Mouse (Mus musculus) yolk sac, embryonic 10.5 days (tissue): ENCODE data around the gene Rtn4rl1.

Source experiments
- DNase-seq: peaks from one replicate; pipeline ENCODE4 v3.0.0-alpha.2; 2017; ENCODE audit warnings: low spot score

Rtn4rl1 gene

GRCm38 (mm10) chr11:75213372-75214080 is 19.9 kb downstream of the Rtn4rl1 start:
- DNase-seq: peak; percentile 82

- no peak for DNase-seq
Observed at GRCm38 (mm10) chr11:75214081-75214950, 20.7 kb downstream of the Rtn4rl1 start.

DNA sequence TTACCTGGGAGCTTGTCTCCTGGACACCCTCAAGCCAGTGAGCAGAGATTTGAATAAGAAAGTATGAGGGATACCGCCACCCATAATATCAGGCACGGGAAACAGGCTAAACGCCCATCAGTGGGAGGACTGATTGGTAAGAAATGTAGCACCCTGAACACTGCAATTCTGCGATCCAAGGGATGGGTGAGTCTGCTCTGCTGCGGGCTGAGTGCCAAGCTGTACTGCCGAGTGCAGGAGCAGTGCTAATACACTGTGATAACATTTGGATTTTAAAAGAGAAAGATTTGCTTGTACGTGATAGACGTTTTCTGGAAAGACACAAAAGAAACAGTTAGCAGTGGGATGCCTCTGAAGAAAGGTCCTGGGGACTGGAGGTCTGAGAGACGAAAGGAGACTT is 26.5 kb downstream of the Rtn4rl1 start:
- no peak for DNase-seq

GRCm38 (mm10) chr11:75220517-75221145 is 27.0 kb downstream of the Rtn4rl1 start:
- DNase-seq: peak; percentile 38

DNA sequence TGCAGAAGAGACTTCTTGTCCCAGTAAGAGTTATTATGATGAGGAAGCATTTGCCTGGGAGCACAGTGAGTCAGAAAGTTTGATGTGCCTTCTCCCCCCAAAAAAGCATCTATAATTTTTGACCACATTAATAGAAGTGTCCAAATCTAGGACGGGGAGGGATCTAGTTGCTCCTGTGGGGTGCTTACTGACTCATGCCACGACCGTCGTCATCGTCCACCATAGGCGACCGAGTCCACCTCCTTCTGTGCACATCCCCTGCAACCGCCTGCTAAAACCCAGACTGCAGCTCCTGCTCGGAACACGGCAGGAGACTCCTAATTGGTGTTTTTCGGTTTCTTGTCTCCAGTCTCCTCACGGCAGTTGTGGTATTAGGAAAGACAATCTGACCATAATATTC is 30.5 kb downstream of the Rtn4rl1 start:
- no peak for DNase-seq

- DNase-seq: no peak
Observed at GRCm38 (mm10) chr11:75224835-75225234, 31.3 kb downstream of the Rtn4rl1 start.

GRCm38 (mm10) chr11:75227632-75228031 is 34.0 kb downstream of the Rtn4rl1 start:
- DNase-seq: no peak

- DNase-seq: no peak
Observed at GRCm38 (mm10) chr11:75229289-75229688, 35.7 kb downstream of the Rtn4rl1 start.

DNA sequence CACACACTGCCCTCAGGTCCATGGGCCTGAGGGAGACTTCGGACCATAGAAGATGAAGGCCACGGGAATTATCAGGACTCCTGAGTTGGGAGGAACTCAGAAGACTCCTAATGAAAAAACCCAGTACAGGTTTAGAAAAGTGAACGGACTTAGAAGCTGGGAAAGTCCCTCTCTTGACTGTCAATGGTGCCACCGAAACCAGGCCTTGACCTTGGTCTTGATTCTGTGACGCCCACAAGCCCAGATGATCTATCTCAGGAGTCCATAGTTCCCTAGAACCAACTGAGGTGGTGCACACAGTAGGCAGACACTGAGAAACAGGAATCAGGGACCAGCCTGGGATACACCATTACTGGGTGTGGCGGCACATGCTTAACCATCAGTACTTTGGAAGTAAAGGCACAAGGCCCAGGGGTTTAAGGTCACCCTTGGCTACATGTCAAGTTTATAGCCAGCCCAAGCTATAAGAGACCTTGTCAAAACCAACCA is 36.7 kb downstream of the Rtn4rl1 start:
- DNase-seq: no peak

DNA sequence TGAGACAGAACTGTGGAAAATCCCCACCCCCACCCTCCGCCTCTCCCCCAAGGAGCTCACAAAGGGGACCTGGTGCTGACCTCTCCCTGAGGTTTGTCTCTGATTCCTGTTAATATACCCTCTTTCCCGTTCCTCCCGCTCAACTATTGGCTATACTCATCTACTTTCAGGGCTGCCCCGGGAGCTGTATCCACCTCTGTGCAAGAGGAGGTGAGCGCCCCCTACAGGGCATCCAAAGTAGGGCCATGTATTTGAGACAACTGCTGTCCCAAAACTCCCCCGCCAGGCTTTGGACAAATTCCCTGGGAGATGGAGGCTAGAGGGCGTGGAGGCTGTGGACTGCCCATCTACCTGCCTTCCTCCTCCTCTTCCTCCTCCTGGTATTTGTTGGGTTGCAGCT is 38.2 kb downstream of the Rtn4rl1 start:
- peak; percentile 50 for DNase-seq

GRCm38 (mm10) chr11:75232434-75232833 is 38.9 kb downstream of the Rtn4rl1 start:
- DNase-seq: no peak

DNA sequence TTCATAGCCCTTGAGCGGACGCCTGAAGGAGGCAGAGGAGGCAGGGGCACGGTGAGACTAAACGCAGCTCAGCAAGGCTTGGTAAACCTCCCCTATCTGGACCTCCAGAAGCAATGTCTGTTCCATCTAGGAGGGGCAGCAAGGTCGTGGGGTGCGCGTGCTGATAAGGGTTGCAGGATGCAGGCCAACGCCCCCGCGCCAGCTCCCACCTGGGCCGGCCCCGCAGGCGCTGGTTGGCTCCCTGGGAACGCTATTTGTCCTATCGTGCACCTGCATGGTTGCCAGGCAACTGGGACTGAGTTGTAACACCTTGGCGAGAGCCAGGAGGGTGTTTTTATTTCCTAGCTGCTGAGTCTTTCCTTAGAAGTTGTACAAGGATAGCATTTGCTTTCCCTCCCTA is 41.2 kb downstream of the Rtn4rl1 start:
- DNase-seq: no peak

DNA sequence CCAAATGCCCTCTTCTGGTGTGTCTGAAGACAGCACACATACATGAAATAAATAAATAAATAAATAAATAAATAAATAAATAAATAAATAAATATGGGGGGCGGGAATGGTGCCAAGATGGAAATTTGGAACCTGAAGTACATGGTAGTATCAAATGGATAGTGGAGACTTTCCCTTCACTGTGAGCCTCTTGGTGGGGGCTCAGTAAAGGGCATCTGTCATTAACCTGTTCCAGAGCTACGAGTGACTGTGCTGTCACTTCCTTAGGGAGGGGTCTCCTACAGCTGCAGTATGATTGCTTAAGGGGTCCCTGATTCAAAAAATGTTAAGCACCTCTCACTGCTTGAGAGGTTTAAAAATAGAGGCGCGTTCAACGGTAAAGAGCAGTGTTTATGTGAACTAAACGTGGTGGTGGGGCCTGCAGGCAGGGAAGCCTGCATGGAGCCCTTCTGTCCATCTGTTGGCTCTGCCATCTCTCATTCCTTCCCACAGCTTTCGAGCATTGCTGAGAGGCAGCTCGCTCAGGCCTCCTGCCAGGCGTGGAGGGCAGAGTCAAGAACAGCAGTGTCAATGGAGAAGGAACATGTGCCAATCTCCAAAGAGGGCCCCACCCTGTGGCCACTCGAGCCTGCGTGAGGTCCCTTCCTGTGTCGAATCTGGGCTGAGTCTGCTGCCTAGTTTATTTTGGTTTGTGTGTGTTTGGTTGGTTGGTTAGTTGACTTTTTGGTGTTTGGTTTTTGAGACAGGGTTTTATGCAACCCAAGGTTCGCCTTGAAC is 46.8 kb downstream of the Rtn4rl1 start:
- no peak for DNase-seq

- DNase-seq: no peak
Observed at GRCm38 (mm10) chr11:75242710-75243255, 49.2 kb downstream of the Rtn4rl1 start.

DNA sequence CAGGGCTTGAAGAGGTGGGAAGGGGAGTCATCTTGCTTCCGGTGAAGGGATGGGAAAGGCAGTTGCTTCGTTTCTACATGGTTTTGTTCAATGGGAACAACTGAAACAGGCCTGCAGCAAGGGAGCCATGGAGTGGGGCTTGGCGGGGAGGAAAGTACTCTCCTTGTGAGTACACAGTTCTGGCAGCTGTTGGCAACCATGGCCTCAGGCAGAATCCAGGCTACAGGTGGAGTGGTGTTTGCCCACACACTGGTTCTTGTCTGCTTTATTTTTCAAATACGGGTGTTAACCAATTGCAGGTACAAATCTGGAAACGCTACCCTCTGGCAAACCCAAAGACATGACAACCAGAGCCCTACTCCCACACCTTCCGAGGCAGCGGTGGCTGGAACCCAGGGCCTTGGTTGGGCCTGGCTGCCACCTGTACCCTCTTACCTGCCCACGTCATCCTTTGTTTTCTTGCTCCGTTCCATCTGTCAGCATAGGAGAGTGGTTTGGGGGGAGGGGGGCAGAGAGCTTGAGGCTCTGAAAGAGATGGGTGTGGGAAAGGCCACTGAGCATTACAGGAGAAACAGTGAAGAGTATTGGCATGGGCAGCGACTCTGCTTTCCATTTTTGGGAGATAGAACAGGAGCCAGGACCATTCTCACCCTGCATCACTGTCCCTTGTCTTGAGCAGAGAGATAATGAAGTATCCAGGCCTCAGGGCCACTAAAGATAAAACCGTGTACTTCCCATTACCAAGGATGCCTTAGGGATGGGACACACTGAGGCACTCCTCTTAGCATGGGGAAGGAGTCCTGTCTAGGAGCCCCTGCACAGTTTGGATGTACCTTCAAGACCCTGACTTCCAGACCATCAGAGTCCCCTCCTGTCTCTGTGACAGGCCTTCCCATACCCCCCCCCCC is 51.0 kb downstream of the Rtn4rl1 start:
- no peak for DNase-seq

DNA sequence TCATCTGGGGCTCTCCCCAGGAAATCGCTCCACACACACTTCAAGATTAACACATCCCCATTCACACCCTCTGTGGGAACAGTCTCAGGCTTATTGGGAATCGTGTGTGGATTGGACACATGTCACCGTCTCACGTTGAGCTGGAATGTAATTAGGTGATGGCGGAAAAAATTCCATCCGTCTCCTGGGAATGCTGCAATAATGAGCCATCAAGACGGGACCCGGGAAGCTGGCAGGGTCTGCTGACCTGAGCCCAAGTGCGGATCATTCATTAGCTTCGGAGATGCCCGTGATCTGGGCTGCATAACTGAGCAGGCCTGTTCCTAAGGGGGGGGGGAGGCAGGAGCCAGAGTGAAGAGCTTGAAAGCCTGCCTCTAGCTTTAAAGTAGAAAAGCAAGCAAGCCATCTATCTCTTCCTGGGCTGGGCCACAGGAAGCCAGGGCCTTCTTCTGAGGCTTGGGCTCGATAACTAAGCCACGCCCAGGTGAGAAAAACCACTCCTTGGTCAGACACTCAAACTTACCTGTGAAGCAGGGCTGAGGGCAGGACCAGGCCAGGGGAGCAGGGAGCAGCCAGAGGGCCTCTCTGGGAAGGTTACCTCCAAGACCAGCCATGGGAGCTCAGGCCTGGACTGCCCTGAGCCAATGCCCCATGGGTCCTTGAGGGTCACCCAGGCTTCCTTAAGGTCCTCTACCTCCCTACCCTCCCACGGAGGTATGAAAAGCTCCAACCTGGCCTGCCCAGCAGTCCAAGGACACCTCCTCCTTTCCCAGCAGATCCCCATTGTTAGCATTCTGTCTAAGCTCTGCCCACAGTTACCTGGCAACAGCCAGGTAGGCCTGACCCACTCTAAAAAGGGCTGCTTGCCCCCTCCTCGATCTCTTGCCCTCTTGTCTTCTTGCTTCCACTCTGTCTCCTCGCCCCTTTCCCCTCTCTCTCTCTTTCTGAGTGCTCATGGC is 52.1 kb downstream of the Rtn4rl1 start:
- DNase-seq: no peak

DNA sequence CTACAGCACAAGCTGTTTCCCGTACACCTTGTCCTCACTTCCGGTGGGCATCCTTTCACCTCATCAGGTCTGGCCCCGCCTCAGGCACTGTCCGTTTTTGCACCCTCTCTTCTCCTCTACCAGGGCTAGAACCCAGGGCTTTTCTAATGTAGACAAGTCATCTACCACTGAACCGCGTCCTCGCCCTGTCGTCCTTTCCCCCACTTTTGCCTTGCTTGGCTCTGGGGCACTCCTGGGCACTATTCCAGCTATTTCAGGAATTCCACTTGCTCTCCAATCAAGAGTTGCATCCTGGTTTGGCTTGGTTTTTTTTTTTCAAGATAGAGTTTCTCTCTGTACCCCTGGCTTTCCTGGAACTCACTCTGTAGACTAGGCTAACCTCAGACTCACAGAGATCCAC is 53.0 kb downstream of the Rtn4rl1 start:
- no peak for DNase-seq

GRCm38 (mm10) chr11:75247137-75247730 is 53.7 kb downstream of the Rtn4rl1 start:
- peak; percentile 70 for DNase-seq

DNA sequence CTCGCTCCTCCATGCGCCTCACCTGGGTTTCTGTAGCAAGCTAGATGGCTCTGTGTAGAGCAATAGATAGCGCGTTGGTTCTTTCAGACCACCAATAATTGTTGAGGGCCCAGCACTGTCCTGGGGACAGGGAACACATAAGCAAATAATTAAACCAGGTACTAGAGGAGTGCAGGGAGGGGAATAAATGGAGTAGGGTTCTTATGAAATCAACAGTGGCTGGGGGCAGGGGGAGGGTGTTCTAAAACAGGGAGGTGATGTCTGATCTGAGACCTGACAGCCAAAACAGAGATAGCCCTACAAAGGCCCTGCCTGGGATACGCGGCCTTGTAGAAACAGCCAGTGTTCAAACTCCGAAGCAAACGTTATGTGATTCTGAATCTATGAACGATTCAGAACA is 56.0 kb downstream of the Rtn4rl1 start:
- DNase-seq: no peak
